Mouse (Mus musculus): ENCODE measurements at regions not wholly inside any gene's neighbourhood (a gene's known extent, or its start where the extent isn't known, plus 50 kb on each side); places are given as distances from the start of the nearest gene placed in this dataset.

GRCm38 (mm10) chr3:16733295-16733935 lies 727.2 kb upstream of the Gm5150 start:
- no peak for TF ChIP-seq POLR2A (IDR thresholded peaks at IDR 0.05; ENCODE audit: low read depth, low read length)
- no peak for TF ChIP-seq CTCF (conservative IDR thresholded peaks at IDR 0.05; ENCODE audit: insufficient read depth, insufficient read length, low read depth, low read length)
